Mouse (Mus musculus) spleen, adult 2 months (tissue): Measurements from ENCODE around the gene Ccdc59.

Experiments used
- CTCF ChIP-seq: fragments of 200-500 bp; IDR thresholded peaks from 2 replicates; pipeline ENCODE4 v1.5.1; 2011; ENCODE audit warnings: mild to moderate bottlenecking, inconsistent platforms; ENCODE audit not compliant: insufficient read depth, insufficient read length, insufficient replicate concordance; ENCODE audit errors: extremely low read depth
- POLR2A ChIP-seq: fragments of 200-500 bp; IDR thresholded peaks from 2 replicates; pipeline ENCODE4 v1.6.1; 2011; ENCODE audit warnings: low read depth, low read length, inconsistent platforms

GRCm38 (mm10) chr10:105851136-105851535 lies 10.3 kb downstream of the Ccdc59 start:
- TF ChIP-seq CTCF (no peak), POLR2A (no peak)
